Mouse (Mus musculus): ENCODE measurements around the gene Ank. TPM values are rescaled to one million over a fixed set of nuclear protein-coding genes. Genes with fewer than 3 reads are reported as not detected.

Ank gene
- 8.4 and 11.0 TPM in 2 replicates for polyA plus RNA-seq (2016; fragmentation: Nextera tagmentation; extraction: Ambion mirVana)

GRCm38 (mm10) chr15:27466131-27467080, at the start of gene Ank:
Gene Ank (plus strand): TSS chr15:27466677.
- Histone ChIP-seq H3K9me3 (no peaks in the 10 kb centered on the region), H3K36me3 (0 out of 2 replicates have a peak, but pooled peaks cover 3% of the 10 kb centered on the region), H3K4me3 (peak within 1 kb of the TSS; percentile 81), H3K27me3 (ENCODE audit: insufficient read depth, poor library complexity, severe bottlenecking) (no peaks in the 10 kb centered on the region), H3K27ac (peak within 1 kb of the TSS; percentile 94), H3K4me1 (peaks cover 4% of the 10 kb centered on the region)
- peak; percentile 86 for DNase-seq (ENCODE audit: low spot score)
- 4% methylated on average over 111 of the region's 120 CpGs for WGBS

GRCm38 (mm10) chr15:27418566-27419331, 47.7 kb upstream of the Ank start:
- Histone ChIP-seq H3K36me3 (no peaks in the 10 kb centered on the region), H3K4me3 (no peak overlapping the region), H3K27me3 (ENCODE audit: insufficient read depth, poor library complexity, severe bottlenecking) (no peaks in the 10 kb centered on the region), H3K9me3 (no peaks in the 10 kb centered on the region), H3K4me1 (no peaks in the 10 kb centered on the region), H3K27ac (no peak overlapping the region)
- 84% methylated on average over 3 of the region's 3 CpGs for WGBS
- peak; percentile 28 for DNase-seq (ENCODE audit: low spot score)

GRCm38 (mm10) chr15:27421531-27421930, 44.9 kb upstream of the Ank start:
- Histone ChIP-seq H3K27me3 (ENCODE audit: insufficient read depth, poor library complexity, severe bottlenecking) (no peaks in the 10 kb centered on the region), H3K27ac (no peak overlapping the region), H3K36me3 (no peaks in the 10 kb centered on the region), H3K4me1 (no peaks in the 10 kb centered on the region), H3K9me3 (no peaks in the 10 kb centered on the region), H3K4me3 (no peak overlapping the region)
- no peak for DNase-seq (ENCODE audit: low spot score)
- 87% methylated on average over 6 of the region's 6 CpGs for WGBS

- WGBS, result 79% methylated on average over 3 of the region's 3 CpGs
- Histone ChIP-seq H3K9me3 (no peaks in the 10 kb centered on the region), H3K4me1 (no peaks in the 10 kb centered on the region), H3K27me3 (ENCODE audit: insufficient read depth, poor library complexity, severe bottlenecking) (no peaks in the 10 kb centered on the region), H3K36me3 (no peaks in the 10 kb centered on the region), H3K27ac (no peak overlapping the region), H3K4me3 (no peak overlapping the region)
- no peak for DNase-seq (ENCODE audit: low spot score)
Observed at GRCm38 (mm10) chr15:27427581-27427980, 38.9 kb upstream of the Ank start.

- Histone ChIP-seq H3K4me3 (no peak overlapping the region), H3K36me3 (no peaks in the 10 kb centered on the region), H3K27me3 (ENCODE audit: insufficient read depth, poor library complexity, severe bottlenecking) (no peaks in the 10 kb centered on the region), H3K27ac (no peak overlapping the region), H3K4me1 (no peaks in the 10 kb centered on the region), H3K9me3 (no peaks in the 10 kb centered on the region)
- 81% methylated on average over 1 of the region's 1 CpGs for WGBS
- no peak for DNase-seq (ENCODE audit: low spot score)
Observed at GRCm38 (mm10) chr15:27430241-27430640, 36.2 kb upstream of the Ank start.

- WGBS, result 65% methylated on average over 4 of the region's 4 CpGs
- H3K9me3 ChIP-seq, result no peaks in the 10 kb centered on the region
- H3K36me3 ChIP-seq, result no peaks in the 10 kb centered on the region
- H3K4me3 ChIP-seq, result no peak overlapping the region
- H3K4me1 ChIP-seq, result no peaks in the 10 kb centered on the region
- no peak for DNase-seq (ENCODE audit: low spot score)
- H3K27me3 ChIP-seq (ENCODE audit: insufficient read depth, poor library complexity, severe bottlenecking), result no peaks in the 10 kb centered on the region
- H3K27ac ChIP-seq, result no peak overlapping the region
Observed at GRCm38 (mm10) chr15:27432851-27433615, 33.4 kb upstream of the Ank start.

- H3K36me3 ChIP-seq, result no peaks in the 10 kb centered on the region
- DNase-seq (ENCODE audit: low spot score), result no peak
- 78% methylated on average over 5 of the region's 5 CpGs for WGBS
Observed at GRCm38 (mm10) chr15:27435409-27435808, 31.1 kb upstream of the Ank start.

GRCm38 (mm10) chr15:27436194-27436593, 30.3 kb upstream of the Ank start:
- Histone ChIP-seq H3K27ac (no peak overlapping the region), H3K4me1 (no peaks in the 10 kb centered on the region), H3K9me3 (no peaks in the 10 kb centered on the region), H3K36me3 (no peaks in the 10 kb centered on the region), H3K4me3 (no peak overlapping the region), H3K27me3 (ENCODE audit: insufficient read depth, poor library complexity, severe bottlenecking) (no peaks in the 10 kb centered on the region)
- WGBS, result 82% methylated on average over 4 of the region's 4 CpGs
- DNase-seq (ENCODE audit: low spot score), result no peak

More at GRCm38 (mm10) chr15:27435409-27435808, 31.1 kb upstream of the Ank start:
- H3K4me1 ChIP-seq, result no peaks in the 10 kb centered on the region
- no peak overlapping the region for H3K4me3 ChIP-seq
- H3K9me3 ChIP-seq, result no peaks in the 10 kb centered on the region
- no peak overlapping the region for H3K27ac ChIP-seq
- no peaks in the 10 kb centered on the region for H3K27me3 ChIP-seq (ENCODE audit: insufficient read depth, poor library complexity, severe bottlenecking)

- H3K9me3 ChIP-seq, result no peaks in the 10 kb centered on the region
- H3K4me1 ChIP-seq, result no peaks in the 10 kb centered on the region
- no peaks in the 10 kb centered on the region for H3K36me3 ChIP-seq
- H3K27me3 ChIP-seq (ENCODE audit: insufficient read depth, poor library complexity, severe bottlenecking), result no peaks in the 10 kb centered on the region
- H3K4me3 ChIP-seq, result no peak overlapping the region
- WGBS, result 76% methylated on average over 7 of the region's 7 CpGs
- no peak for DNase-seq (ENCODE audit: low spot score)
- H3K27ac ChIP-seq, result no peak overlapping the region
Observed at GRCm38 (mm10) chr15:27441053-27441452, 25.4 kb upstream of the Ank start.

GRCm38 (mm10) chr15:27441529-27441928, 24.9 kb upstream of the Ank start:
- no peak overlapping the region for H3K27ac ChIP-seq
- 81% methylated on average over 4 of the region's 4 CpGs for WGBS

GRCm38 (mm10) chr15:27441951-27442350, 24.5 kb upstream of the Ank start:
- Histone ChIP-seq H3K4me3 (no peak overlapping the region), H3K4me1 (no peaks in the 10 kb centered on the region), H3K36me3 (no peaks in the 10 kb centered on the region), H3K27ac (no peak overlapping the region), H3K9me3 (no peaks in the 10 kb centered on the region), H3K27me3 (ENCODE audit: insufficient read depth, poor library complexity, severe bottlenecking) (no peaks in the 10 kb centered on the region)
- 70% methylated on average over 5 of the region's 5 CpGs for WGBS
- no peak for DNase-seq (ENCODE audit: low spot score)

More at GRCm38 (mm10) chr15:27441529-27441928, 24.9 kb upstream of the Ank start:
- no peaks in the 10 kb centered on the region for H3K9me3 ChIP-seq
- no peak for DNase-seq (ENCODE audit: low spot score)
- no peak overlapping the region for H3K4me3 ChIP-seq
- H3K36me3 ChIP-seq, result no peaks in the 10 kb centered on the region
- no peaks in the 10 kb centered on the region for H3K4me1 ChIP-seq
- no peaks in the 10 kb centered on the region for H3K27me3 ChIP-seq (ENCODE audit: insufficient read depth, poor library complexity, severe bottlenecking)

- WGBS, result 86% methylated on average over 9 of the region's 9 CpGs
- DNase-seq (ENCODE audit: low spot score), result no peak
Observed at GRCm38 (mm10) chr15:27444772-27445347, 21.6 kb upstream of the Ank start.

More at GRCm38 (mm10) chr15:27444772-27445347, 21.6 kb upstream of the Ank start:
- H3K9me3 ChIP-seq, result no peaks in the 10 kb centered on the region
- H3K4me1 ChIP-seq, result no peaks in the 10 kb centered on the region
- no peaks in the 10 kb centered on the region for H3K27me3 ChIP-seq (ENCODE audit: insufficient read depth, poor library complexity, severe bottlenecking)
- no peak overlapping the region for H3K27ac ChIP-seq
- no peak overlapping the region for H3K4me3 ChIP-seq
- H3K36me3 ChIP-seq, result no peaks in the 10 kb centered on the region

All from heart, embryonic 10.5 days (tissue).